Mouse (Mus musculus) kidney, embryonic 14.5 days (tissue): Measurements from ENCODE around the gene Fam208b. TPM values are rescaled to one million over a fixed set of nuclear protein-coding genes. Genes with fewer than 3 reads are reported as not detected.
A peak's percentile ranks its signal among the peaks of the same experiment; 100 is the strongest.

Experiments
- ATAC-seq: fragments of 200-750 bp; cut with Nextera tagmentation; 2 replicates; pipeline ENCODE4 v1.8.0; 2017; ENCODE audit warnings: moderate number of reproducible peaks, mild to moderate bottlenecking, moderate TSS enrichment, moderate library complexity; ENCODE audit not compliant: low FRiP score, low TSS enrichment
- H3K27ac ChIP-seq: fragments of 300-500 bp; sonication (generic); 2 replicates; pipeline ENCODE4 v1.5.1; 2014; ENCODE audit warnings: low read depth, mild to moderate bottlenecking, low read length, moderate library complexity, mixed read lengths
- H3K27me3 ChIP-seq: fragments of 300-500 bp; sonication (generic); 2 replicates; pipeline ENCODE4 v1.6.1; 2014; ENCODE audit warnings: mild to moderate bottlenecking, low read length; ENCODE audit not compliant: control insufficient read depth, insufficient read depth
- H3K36me3 ChIP-seq: fragments of 300-500 bp; sonication (generic); 2 replicates; pipeline ENCODE4 v1.6.1; 2014; ENCODE audit warnings: low read length, mixed read lengths; ENCODE audit not compliant: control insufficient read depth, insufficient read depth
- H3K4me1 ChIP-seq: fragments of 300-500 bp; sonication (generic); 2 replicates; pipeline ENCODE4 v1.6.1; 2014; ENCODE audit warnings: low read length, mixed read lengths; ENCODE audit not compliant: control insufficient read depth, insufficient read depth
- H3K4me2 ChIP-seq: fragments of 300-500 bp; sonication (generic); replicated peaks from 2 replicates; pipeline ENCODE4 v1.6.1; 2014; ENCODE audit warnings: low read depth, mild to moderate bottlenecking, low read length
- H3K4me3 ChIP-seq: fragments of 300-500 bp; sonication (generic); 2 replicates; pipeline ENCODE4 v1.5.1; 2014; ENCODE audit warnings: mild to moderate bottlenecking, low read length
- H3K9ac ChIP-seq: fragments of 300-500 bp; sonication (generic); 2 replicates; pipeline ENCODE4 v1.6.1; 2014; ENCODE audit warnings: low read depth, mild to moderate bottlenecking, low read length, moderate library complexity
- H3K9me3 ChIP-seq: fragments of 300-500 bp; sonication (generic); 2 replicates; pipeline ENCODE4 v1.6.1; 2016; ENCODE audit warnings: low read length; ENCODE audit not compliant: control insufficient read depth
- WGBS: fragments of 180-500 bp; shearing (Covaris S2); extraction: QIAGEN DNeasy Blood & Tissue Kit; methylation state at CpG from one replicate; pipeline ENCODE4 v1.1.7; 2014; 5-methylcytosine and 5-hydroxymethylcytosine counted together
- polyA plus RNA-seq: library from polyadenylated mRNA; unstranded; fragments of >200 nt; fragmentation: Nextera tagmentation; extraction: Ambion mirVana; gene quantifications from 2 replicates; pipeline ENCODE4 v1.2.1, GENCODE M21; 2014

The Fam208b gene
- polyA plus RNA-seq, 1 experiment from 2014 or later, result 25.8 TPM

DNA sequence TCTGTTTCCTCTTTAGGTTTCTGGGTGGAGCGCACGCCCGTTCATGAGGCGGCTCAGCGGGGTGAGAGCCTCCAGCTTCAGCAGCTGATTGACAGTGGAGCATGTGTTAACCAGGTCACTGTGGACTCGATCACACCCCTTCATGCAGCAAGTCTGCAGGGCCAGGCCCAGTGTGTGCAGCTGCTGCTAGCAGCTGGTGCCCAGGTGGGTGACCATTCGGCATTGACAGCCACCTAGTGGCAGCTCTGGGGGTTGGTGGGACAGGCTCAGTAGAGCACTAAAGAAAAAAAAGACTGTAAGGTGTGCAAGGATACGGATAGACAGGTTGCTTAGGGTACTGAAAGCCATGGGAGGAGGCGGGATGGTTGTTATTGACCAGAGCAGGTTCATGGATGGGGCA, 31.1 kb upstream of the Fam208b start:
- Histone ChIP-seq H3K9me3 (no peaks in the 10 kb centered on the region), H3K4me3 (no peak overlapping the region), H3K36me3 (no peaks in the 10 kb centered on the region), H3K9ac (no peak overlapping the region), H3K4me1 (no peaks in the 10 kb centered on the region), H3K27me3 (no peaks in the 10 kb centered on the region), H3K4me2 (no peak overlapping the region), H3K27ac (no peak overlapping the region)
- ATAC-seq, result 0 out of 2 replicates have a peak, but pooled peaks have one; percentile 63
- 84% methylated on average over 9 of the region's 9 CpGs for WGBS

GRCm38 (mm10) chr13:3636797-3637196, 25.9 kb upstream of the Fam208b start:
- H3K4me2 ChIP-seq, result no peak overlapping the region
- H3K36me3 ChIP-seq, result no peaks in the 10 kb centered on the region
- H3K27me3 ChIP-seq, result no peaks in the 10 kb centered on the region
- 64% methylated on average over 11 of the region's 11 CpGs for WGBS
- no peak overlapping the region for H3K27ac ChIP-seq
- no peak for ATAC-seq
- no peak overlapping the region for H3K4me3 ChIP-seq
- no peaks in the 10 kb centered on the region for H3K4me1 ChIP-seq
- no peaks in the 10 kb centered on the region for H3K9me3 ChIP-seq
- no peak overlapping the region for H3K9ac ChIP-seq

GRCm38 (mm10) chr13:3635076-3635475, 24.2 kb upstream of the Fam208b start:
- 92% methylated on average over 3 of the region's 3 CpGs for whole genome bisulfite sequencing
- Histone ChIP-seq H3K4me1 (no peaks in the 10 kb centered on the region), H3K36me3 (no peaks in the 10 kb centered on the region), H3K9ac (no peak overlapping the region), H3K4me3 (no peak overlapping the region), H3K9me3 (no peaks in the 10 kb centered on the region), H3K4me2 (no peak overlapping the region), H3K27me3 (no peaks in the 10 kb centered on the region), H3K27ac (no peak overlapping the region)
- no peak for ATAC-seq

GRCm38 (mm10) chr13:3633895-3634811, 23.2 kb upstream of the Fam208b start, which contains the start of gene Asb13:
Asb13 (plus strand) TSS chr13:3634032.
- H3K4me2 ChIP-seq, result peak within 1 kb of the TSS; percentile 79
- peak; percentile 97 for ATAC-seq
- no peaks in the 10 kb centered on the region for H3K9me3 ChIP-seq
- H3K27ac ChIP-seq, result peak within 1 kb of the TSS; percentile 12; the same call in 1 of the 2 replicates
- H3K4me3 ChIP-seq, result peak within 1 kb of the TSS; percentile 69
- no peaks in the 10 kb centered on the region for H3K27me3 ChIP-seq
- peak within 1 kb of the TSS; percentile 72 for H3K9ac ChIP-seq
- under 1% methylated on average over 47 of the region's 47 CpGs for WGBS
- H3K4me1 ChIP-seq, result no peaks in the 10 kb centered on the region
- no peaks in the 10 kb centered on the region for H3K36me3 ChIP-seq

- no peak overlapping the region for H3K9ac ChIP-seq
- H3K4me2 ChIP-seq, result 0 out of 2 replicates have a peak overlapping the region, but pooled peaks have one; percentile 79
- H3K4me1 ChIP-seq, result no peaks in the 10 kb centered on the region
- 35% methylated on average over 6 of the region's 6 CpGs for WGBS
- ATAC-seq, result no peak
- H3K27ac ChIP-seq, result no peak overlapping the region
- no peaks in the 10 kb centered on the region for H3K9me3 ChIP-seq
- H3K4me3 ChIP-seq, result no peak overlapping the region
- no peaks in the 10 kb centered on the region for H3K27me3 ChIP-seq
- H3K36me3 ChIP-seq, result no peaks in the 10 kb centered on the region
Observed at GRCm38 (mm10) chr13:3633131-3633530, 22.2 kb upstream of the Fam208b start.

GRCm38 (mm10) chr13:3632551-3632950, 21.6 kb upstream of the Fam208b start:
- H3K9ac ChIP-seq, result no peak overlapping the region
- H3K27ac ChIP-seq, result no peak overlapping the region
- H3K4me1 ChIP-seq, result no peaks in the 10 kb centered on the region
- no peak overlapping the region for H3K4me3 ChIP-seq
- H3K9me3 ChIP-seq, result no peaks in the 10 kb centered on the region
- WGBS, result 86% methylated on average over 9 of the region's 9 CpGs
- no peaks in the 10 kb centered on the region for H3K27me3 ChIP-seq
- no peak for ATAC-seq
- H3K36me3 ChIP-seq, result no peaks in the 10 kb centered on the region
- H3K4me2 ChIP-seq, result no peak overlapping the region

GRCm38 (mm10) chr13:3628102-3628501, 17.2 kb upstream of the Fam208b start:
- WGBS, result 18% methylated on average over 3 of the region's 3 CpGs
- no peak for ATAC-seq

GRCm38 (mm10) chr13:3627139-3627538, 16.2 kb upstream of the Fam208b start:
- no peak overlapping the region for H3K4me2 ChIP-seq
- H3K9ac ChIP-seq, result no peak overlapping the region
- ATAC-seq, result no peak
- no peaks in the 10 kb centered on the region for H3K9me3 ChIP-seq
- H3K27ac ChIP-seq, result no peak overlapping the region
- no peak overlapping the region for H3K4me3 ChIP-seq
- H3K36me3 ChIP-seq, result no peaks in the 10 kb centered on the region
- no peaks in the 10 kb centered on the region for H3K27me3 ChIP-seq
- WGBS, result 73% methylated on average over 3 of the region's 3 CpGs
- H3K4me1 ChIP-seq, result no peaks in the 10 kb centered on the region

More at GRCm38 (mm10) chr13:3628102-3628501, 17.2 kb upstream of the Fam208b start:
- no peaks in the 10 kb centered on the region for H3K4me1 ChIP-seq
- no peak overlapping the region for H3K4me2 ChIP-seq
- H3K9me3 ChIP-seq, result no peaks in the 10 kb centered on the region
- no peaks in the 10 kb centered on the region for H3K36me3 ChIP-seq
- no peaks in the 10 kb centered on the region for H3K27me3 ChIP-seq
- H3K4me3 ChIP-seq, result no peak overlapping the region
- H3K27ac ChIP-seq, result no peak overlapping the region
- H3K9ac ChIP-seq, result no peak overlapping the region

DNA sequence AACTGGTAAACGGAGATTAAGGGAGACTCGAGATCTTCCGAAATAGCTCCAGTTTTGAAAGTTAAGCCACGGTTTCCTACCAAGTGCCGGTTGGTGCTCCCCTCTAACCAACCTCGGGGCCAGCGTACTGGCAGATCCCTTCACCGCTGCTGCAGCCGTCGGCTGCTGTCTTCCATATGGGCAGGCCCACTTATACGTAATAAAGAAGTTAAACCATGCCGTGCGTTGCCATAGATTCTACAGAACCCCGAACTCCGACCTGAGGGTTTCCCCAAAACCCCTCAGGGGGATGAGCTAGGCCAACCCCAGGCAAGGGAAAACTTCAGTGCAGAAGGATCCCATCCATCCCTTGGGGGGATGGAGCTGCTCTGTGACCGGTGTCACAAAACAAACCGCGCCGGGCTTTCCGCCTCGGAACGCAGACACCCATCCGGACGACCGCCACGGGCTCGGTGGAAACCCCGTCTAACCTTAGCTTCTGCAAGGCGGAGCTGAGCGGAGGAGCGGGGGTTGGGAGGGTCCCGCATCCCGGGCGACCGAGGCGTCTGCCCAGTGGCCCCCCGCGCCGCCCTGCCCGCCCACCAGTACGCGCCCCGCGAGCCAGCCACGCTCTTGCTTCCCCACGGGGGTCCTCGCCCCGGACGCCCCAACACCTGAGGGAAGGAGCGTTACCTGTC, 652 bp downstream of the Fam208b start:
- peak overlapping the region; percentile 82 for H3K4me3 ChIP-seq
- peak overlapping the region; percentile 61 for H3K4me2 ChIP-seq
- peak; percentile 45 for ATAC-seq
- no peaks in the 10 kb centered on the region for H3K27me3 ChIP-seq
- peak overlapping the region; percentile 86 for H3K9ac ChIP-seq
- H3K9me3 ChIP-seq, result 0 out of 2 replicates have a peak, but pooled peaks cover 6% of the 10 kb centered on the region
- no peaks in the 10 kb centered on the region for H3K4me1 ChIP-seq
- no peaks in the 10 kb centered on the region for H3K36me3 ChIP-seq
- under 1% methylated on average over 38 of the region's 50 CpGs for WGBS
- H3K27ac ChIP-seq, result peak overlapping the region; percentile 94
